Mouse (Mus musculus): ENCODE data around the gene Slc45a3. TPM values are rescaled to one million over a fixed set of nuclear protein-coding genes. Genes with fewer than 3 reads are reported as not detected.

Gene Slc45a3
- 1.7 TPM for polyA plus RNA-seq (2015; fragmentation: Illumina TruSeq; extraction: RNeasy Lipid Tissue Mini Kit (QIAGEN cat#74804); ENCODE audit: low read depth, low replicate concordance)

GRCm38 (mm10) chr1:131962606-131963084, at the start of gene Slc45a3:
Gene Slc45a3, plus strand, starts transcription at chr1:131962967.

GRCm38 (mm10) chr1:132007282-132007815, 44.6 kb downstream of the Slc45a3 start, which contains the start of gene Elk4:
Gene Elk4, plus strand, starts transcription at chr1:132007607.

Other genes with a start within 250 kb of the Slc45a3 start
- not detected for gene Slc26a9, start 218.9 kb upstream of the Slc45a3 start, polyA plus RNA-seq (2015; fragmentation: Illumina TruSeq; extraction: RNeasy Lipid Tissue Mini Kit (QIAGEN cat#74804); ENCODE audit: low read depth, low replicate concordance)
- gene Pm20d1, start 165.6 kb upstream of the Slc45a3 start, polyA plus RNA-seq (2015; fragmentation: Illumina TruSeq; extraction: RNeasy Lipid Tissue Mini Kit (QIAGEN cat#74804); ENCODE audit: low read depth, low replicate concordance): 1.4 TPM
- gene Slc41a1, start 135.5 kb upstream of the Slc45a3 start, polyA plus RNA-seq (2015; fragmentation: Illumina TruSeq; extraction: RNeasy Lipid Tissue Mini Kit (QIAGEN cat#74804); ENCODE audit: low read depth, low replicate concordance): 32.5 TPM
- gene Rab29, start 95.7 kb upstream of the Slc45a3 start, polyA plus RNA-seq (2015; fragmentation: Illumina TruSeq; extraction: RNeasy Lipid Tissue Mini Kit (QIAGEN cat#74804); ENCODE audit: low read depth, low replicate concordance): 9.3 TPM
- gene Nucks1, start 52.4 kb upstream of the Slc45a3 start, polyA plus RNA-seq (2015; fragmentation: Illumina TruSeq; extraction: RNeasy Lipid Tissue Mini Kit (QIAGEN cat#74804); ENCODE audit: low read depth, low replicate concordance): 54.7 TPM
- gene Elk4, start 44.6 kb downstream of the Slc45a3 start, polyA plus RNA-seq (2015; fragmentation: Illumina TruSeq; extraction: RNeasy Lipid Tissue Mini Kit (QIAGEN cat#74804); ENCODE audit: low read depth, low replicate concordance): 12.0 TPM
- 40.7 TPM for gene Mfsd4a, start 105.1 kb downstream of the Slc45a3 start, polyA plus RNA-seq (2015; fragmentation: Illumina TruSeq; extraction: RNeasy Lipid Tissue Mini Kit (QIAGEN cat#74804); ENCODE audit: low read depth, low replicate concordance)
- gene Cdk18, start 176.7 kb downstream of the Slc45a3 start, polyA plus RNA-seq (2015; fragmentation: Illumina TruSeq; extraction: RNeasy Lipid Tissue Mini Kit (QIAGEN cat#74804); ENCODE audit: low read depth, low replicate concordance): 32.0 TPM
- 5.3 TPM for gene Lemd1, start 228.5 kb downstream of the Slc45a3 start, polyA plus RNA-seq (2015; fragmentation: Illumina TruSeq; extraction: RNeasy Lipid Tissue Mini Kit (QIAGEN cat#74804); ENCODE audit: low read depth, low replicate concordance)
- gene AC124108.1, start 228.5 kb downstream of the Slc45a3 start, polyA plus RNA-seq (2015; fragmentation: Illumina TruSeq; extraction: RNeasy Lipid Tissue Mini Kit (QIAGEN cat#74804); ENCODE audit: low read depth, low replicate concordance): 2.6 TPM

Measured in brain, adult 10 weeks (tissue).